Mouse (Mus musculus) ES-Bruce4 (cell line): ENCODE data around the gene Hdgfl2.

Experiments used
- CTCF ChIP-seq: IDR thresholded peaks from one replicate; pipeline ENCODE4 v1.8.1; 2011; ENCODE audit warnings: low read depth, low read length
- EP300 ChIP-seq: IDR thresholded peaks from 2 replicates; pipeline ENCODE4 v1.6.1; 2011; ENCODE audit warnings: low read depth, low read length; ENCODE audit not compliant: insufficient read depth
- POLR2A ChIP-seq: IDR thresholded peaks from one replicate; pipeline ENCODE4 v1.8.1; 2011; ENCODE audit warnings: low read length; ENCODE audit not compliant: insufficient read depth

GRCm38 (mm10) chr17:56062081-56062480, 17.4 kb upstream of the Hdgfl2 start:
- TF ChIP-seq CTCF = no peak
- no peak for TF ChIP-seq EP300
- no peak for TF ChIP-seq POLR2A
